Mouse (Mus musculus) erythroblast, adult 5-6 weeks (primary cell): ENCODE data around the gene B4galt1. TPM values are rescaled to one million over a fixed set of nuclear protein-coding genes. Genes with fewer than 3 reads are reported as not detected.
"Not testable (repeated sequence)": the region's sequence is repeated elsewhere in the genome, so short reads cannot be mapped to it uniquely, and the experiment has no call there.

Experiments used
- ATAC-seq: replicated peaks from 2 replicates; pipeline ENCODE4 v1.8.0; 2016; ENCODE audit warnings: moderate number of reproducible peaks, mild to moderate bottlenecking, moderate TSS enrichment, inconsistent platforms; ENCODE audit not compliant: poor library complexity, low FRiP score, severe bottlenecking
- total RNA-seq, 2 experiments: library from RNA; stranded (forward) in 1 of 2; stranded (reverse) in 1 of 2; fragments of 150-400 nt in 1 of 2; fragments of 200-764, 138-1000 nt in 1 of 2; gene quantifications; 2 replicates each; pipeline versions ENCODE4 v1.2.3 to v1.2.4; 2015 to 2017; ENCODE audit warnings: low replicate concordance in 2 of 2

Gene B4galt1
- total RNA-seq, 2 experiments from 2014 or later = 31.4 to 42.3 TPM

- ATAC-seq = no peak
Observed at GRCm38 (mm10) chr4:40824505-40824904, 29.3 kb downstream of the B4galt1 start.

DNA sequence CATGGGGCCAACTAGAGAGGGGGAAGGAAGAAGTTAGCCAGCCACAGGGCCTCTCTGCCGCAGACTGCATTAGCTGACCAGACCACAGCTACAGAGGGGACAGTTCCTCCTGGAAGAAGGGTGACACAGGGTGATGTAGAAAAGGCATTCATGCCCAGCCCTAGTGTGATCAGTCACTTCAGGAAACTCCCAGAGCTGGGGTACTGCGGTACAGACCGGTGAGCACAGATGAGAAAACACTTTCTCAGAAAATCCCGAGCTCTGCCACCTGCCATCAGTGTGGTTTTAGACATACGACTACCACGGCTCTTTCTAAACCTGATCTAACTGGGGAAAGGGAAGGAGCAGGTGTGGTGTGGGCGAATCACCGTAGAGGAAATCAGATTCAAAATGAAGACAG is 30.1 kb downstream of the B4galt1 start:
- no peak for ATAC-seq

GRCm38 (mm10) chr4:40823151-40823550 is 30.7 kb downstream of the B4galt1 start:
- ATAC-seq = no peak

GRCm38 (mm10) chr4:40821303-40822023 is 32.3 kb downstream of the B4galt1 start:
- ATAC-seq = no peak

GRCm38 (mm10) chr4:40820903-40821302 is 32.9 kb downstream of the B4galt1 start:
- ATAC-seq = no peak

DNA sequence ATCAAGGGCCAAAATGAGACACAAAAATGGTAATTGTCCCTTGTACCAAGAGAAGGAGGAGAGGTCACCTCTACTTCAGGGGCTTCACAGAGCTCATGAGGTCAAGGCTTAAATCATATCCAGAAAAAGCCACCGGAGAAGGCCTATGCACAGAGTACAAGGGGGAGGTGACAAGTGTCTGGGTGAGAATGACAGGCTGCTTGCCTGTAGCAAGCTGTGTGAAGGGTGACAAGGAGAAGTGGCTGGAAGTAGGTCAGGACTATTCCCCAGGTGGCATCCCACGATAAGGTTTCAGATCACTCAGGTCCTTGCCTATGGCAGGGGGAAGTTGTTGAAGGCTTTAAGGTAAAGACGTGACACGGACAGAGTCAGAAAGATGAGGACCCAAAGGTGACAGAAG is 33.8 kb downstream of the B4galt1 start:
- ATAC-seq = 0 out of 2 replicates have a peak, but pooled peaks have one; percentile 26

- no peak for ATAC-seq
Observed at GRCm38 (mm10) chr4:40819151-40819550, 34.7 kb downstream of the B4galt1 start.

DNA sequence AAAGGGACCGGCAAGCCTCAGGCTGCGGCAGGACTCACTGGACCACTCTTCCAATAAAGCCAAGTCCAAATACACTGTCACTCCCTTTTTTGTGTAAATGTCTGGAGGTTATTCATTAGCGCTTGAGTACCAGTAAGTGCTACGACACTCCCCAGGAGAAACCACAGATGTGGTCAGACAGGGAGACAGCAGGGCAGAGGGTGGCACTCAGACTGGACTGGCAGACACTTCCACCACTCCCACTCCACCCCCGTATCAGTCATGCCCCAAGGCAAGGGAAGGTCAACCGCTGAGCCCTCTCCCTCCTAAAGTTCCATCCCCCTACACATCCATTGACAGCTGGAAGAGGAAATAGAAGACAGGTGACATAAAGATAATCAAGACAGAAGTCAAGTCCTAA is 35.4 kb downstream of the B4galt1 start:
- no peak for ATAC-seq

DNA sequence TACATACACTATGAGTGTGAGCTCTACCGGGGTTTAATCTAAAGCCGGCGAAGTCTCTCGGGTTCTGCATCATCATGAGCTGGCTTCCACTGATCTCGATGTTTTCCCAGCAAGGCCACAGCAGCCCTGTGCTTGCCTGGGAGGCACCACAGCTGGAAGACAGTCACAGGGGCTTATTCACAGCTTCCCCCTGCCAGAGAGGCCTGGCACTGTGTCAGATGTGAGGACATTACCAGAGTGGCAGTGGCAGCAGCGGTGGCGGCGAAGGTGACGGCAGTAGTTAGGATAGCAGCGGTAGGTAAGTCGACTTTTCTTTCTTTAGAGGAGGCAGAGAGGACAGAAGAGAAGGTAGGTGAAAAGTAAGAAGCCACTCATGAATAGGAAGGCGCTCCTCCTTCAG is 35.9 kb downstream of the B4galt1 start:
- ATAC-seq = no peak

DNA sequence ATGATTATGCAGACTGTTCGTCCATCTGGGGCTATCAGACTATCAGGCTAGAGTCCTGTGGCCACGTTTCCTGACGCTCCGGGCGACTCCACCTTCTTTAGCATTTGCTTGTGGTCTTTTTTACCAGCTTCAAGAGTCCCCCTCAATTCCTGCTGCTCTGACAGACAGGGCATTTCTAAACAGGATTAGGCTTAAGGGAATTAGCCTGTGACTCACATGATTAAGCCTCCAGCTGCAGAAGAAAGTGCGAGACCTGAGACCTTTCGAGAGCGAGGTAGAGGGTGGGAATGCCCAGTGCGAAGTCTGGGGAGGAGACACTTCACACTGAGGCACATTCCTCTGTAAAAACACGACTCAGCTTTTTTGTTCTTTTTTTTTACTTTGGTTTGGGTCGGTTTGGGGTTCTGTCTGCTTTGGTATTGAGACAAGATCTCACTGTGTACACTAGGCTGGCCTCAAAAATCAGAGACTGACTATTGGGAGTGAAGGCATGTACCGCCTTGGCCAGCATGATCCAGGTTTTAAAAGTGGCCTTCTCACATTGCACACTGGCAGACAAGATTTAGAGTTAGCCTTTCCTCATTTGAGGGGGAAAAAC is 37.9 kb downstream of the B4galt1 start:
- ATAC-seq = no peak

DNA sequence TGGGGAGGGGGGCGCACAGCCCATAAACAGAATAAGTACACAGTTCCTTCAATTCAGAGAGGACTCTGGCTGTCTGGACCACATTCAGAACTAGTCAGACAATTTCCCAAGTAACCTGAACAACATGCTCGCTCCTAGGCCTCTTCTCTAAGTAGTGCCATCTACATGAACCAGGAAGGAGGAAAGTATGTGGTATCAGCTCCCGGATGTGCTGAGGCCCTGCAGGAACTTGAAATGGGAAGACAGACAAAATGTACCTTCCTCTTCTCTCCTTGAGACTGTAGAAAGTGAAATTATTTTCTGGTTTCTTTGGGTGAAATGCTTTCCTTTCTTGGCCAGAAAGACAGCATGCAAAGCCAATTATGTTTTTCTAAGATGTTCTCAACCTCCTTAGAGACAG is 38.7 kb downstream of the B4galt1 start:
- no peak for ATAC-seq

DNA sequence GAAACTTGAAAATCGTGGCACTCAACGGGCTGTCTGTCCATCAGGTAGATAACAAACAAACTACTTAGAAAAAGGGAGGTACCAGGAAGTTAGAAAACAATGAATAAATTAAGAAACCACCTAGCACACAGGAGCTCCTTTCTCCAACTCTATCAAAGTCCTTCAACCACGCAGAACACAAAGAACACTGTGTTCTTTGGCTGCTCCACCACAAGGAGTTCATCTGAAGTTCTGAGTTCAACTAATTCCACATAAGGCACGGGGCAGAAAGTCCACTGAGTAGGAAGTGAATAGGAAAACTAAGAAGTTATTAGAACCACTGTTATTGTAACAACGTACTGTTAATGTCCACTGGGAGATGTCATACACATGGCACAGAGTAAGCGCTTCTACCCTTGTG is 39.4 kb downstream of the B4galt1 start:
- no peak for ATAC-seq

- no peak for ATAC-seq
Observed at GRCm38 (mm10) chr4:40812891-40813290, 40.9 kb downstream of the B4galt1 start.

GRCm38 (mm10) chr4:40810481-40810880 is 43.3 kb downstream of the B4galt1 start:
- no peak for ATAC-seq

DNA sequence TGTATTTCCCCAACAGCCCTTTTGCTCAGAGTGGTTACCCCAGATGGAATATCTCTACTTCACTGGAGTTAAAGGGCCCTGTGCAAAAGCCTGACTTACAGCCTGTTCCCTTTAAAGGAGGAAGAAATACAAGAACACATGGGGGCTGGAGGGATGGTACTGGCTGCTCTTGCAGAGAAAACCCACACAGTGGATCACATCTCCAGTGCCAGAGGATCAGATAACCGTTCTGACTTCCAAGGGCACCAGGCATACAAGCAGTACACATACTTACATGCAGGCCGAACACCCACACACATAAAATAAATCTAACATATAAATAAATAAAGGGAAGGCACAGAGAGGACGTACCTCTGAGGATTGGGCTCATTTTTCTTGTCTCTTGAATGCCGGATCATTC is 46.4 kb downstream of the B4galt1 start:
- ATAC-seq = no peak

DNA sequence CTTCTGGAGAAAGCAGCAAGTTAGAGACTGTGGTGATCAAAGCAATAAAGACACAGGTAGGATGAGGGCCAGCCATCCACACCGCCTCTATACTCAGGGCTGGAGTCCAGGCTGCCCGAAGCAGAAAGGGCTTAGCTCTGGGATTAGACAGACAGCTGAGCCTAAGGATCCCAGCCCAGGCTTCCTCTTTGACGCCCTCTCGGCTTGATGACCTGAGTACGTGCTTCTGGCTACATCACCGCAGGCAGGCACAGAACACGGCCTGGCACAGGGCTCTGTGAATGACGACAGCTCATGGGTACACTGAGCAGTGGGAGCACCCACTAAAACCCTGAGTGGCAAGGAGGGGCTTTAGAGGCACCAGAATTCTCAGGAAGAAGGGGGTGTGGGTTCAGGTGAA is 48.4 kb downstream of the B4galt1 start:
- no peak for ATAC-seq

DNA sequence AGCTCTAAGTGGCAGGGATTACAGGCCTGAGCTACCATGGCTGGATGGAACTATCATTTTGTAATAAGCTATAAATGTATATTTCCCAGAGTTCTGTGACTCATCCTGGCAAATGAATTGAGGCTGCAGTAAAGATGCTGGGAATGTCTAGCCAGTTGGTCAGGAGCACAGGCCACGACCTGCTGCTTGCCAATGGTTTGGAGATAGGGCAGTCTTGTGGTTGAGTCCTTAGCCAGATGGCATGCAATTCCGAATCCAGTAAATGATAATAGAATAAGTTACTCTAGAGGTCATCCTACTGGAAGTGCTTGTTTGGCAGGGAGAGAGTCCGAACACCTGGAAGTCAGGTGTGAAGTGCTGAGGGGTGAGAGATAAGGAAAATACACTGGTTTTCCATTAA is 51.0 kb downstream of the B4galt1 start:
- ATAC-seq = no peak

- no peak for ATAC-seq
Observed at GRCm38 (mm10) chr4:40801908-40802307, 51.9 kb downstream of the B4galt1 start.

DNA sequence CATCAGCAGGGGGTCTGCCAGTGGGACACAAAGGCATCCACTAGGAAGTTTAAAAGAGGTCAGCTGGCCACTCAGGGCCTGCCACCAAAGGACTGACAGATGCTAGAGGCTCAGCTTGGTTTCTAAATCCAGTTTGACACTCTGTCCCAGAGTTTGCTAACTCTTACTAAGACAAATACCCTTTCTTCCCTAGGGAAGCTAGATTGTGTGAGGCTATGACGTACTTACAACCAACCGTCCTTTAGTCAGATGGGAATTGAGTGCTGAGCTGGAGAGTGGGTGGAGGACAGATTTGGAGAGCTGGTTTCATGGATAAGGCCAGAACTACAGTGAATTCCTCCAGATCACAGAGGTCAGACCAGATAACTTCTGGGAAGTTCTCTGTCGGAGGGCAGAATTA is 52.9 kb downstream of the B4galt1 start:
- ATAC-seq = no peak

- ATAC-seq = not testable (repeated sequence)
Observed at GRCm38 (mm10) chr4:40798833-40799555, 54.8 kb downstream of the B4galt1 start.

DNA sequence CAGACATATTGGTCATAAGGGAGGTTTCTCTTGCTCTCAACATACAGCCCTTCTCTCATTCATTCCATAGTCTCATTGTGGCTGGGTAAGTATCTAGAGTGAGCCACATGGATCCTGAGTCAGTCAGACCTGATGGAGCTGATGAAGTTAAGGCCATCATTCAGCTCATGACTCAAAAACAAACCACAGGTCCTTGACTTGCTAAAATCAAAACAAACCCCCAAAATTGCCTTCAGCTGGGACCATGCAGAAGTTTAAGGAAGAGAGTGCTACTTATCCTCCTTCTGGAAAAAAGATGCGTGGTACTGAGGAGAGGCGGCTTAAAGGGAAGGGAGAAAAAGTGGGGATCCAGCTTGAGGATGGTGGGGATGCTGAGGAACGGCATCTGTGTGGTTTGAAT is 58.0 kb downstream of the B4galt1 start:
- no peak for ATAC-seq
